Mouse (Mus musculus) heart, embryonic 13.5 days (tissue): ENCODE measurements around the gene Ubp1. TPM values are rescaled to one million over a fixed set of nuclear protein-coding genes. Genes with fewer than 3 reads are reported as not detected.
A peak's percentile ranks its signal among the peaks of the same experiment; 100 is the strongest.

ENCODE experiments used
- ATAC-seq: fragments of 200-750 bp; cut with Nextera tagmentation; 2 replicates; pipeline ENCODE4 v1.8.0; 2017; ENCODE audit warnings: moderate TSS enrichment; ENCODE audit not compliant: insufficient number of reproducible peaks, low FRiP score, low TSS enrichment; ENCODE audit errors: extremely low read depth
- H3K27ac ChIP-seq: fragments of 300-500 bp; sonication (generic); replicated peaks from 2 replicates; pipeline ENCODE4 v1.5.1; 2015; ENCODE audit warnings: moderate library complexity, mild to moderate bottlenecking, inconsistent platforms
- H3K27me3 ChIP-seq: fragments of 300-500 bp; sonication (generic); replicated peaks from 2 replicates; pipeline ENCODE4 v1.6.1; 2015; ENCODE audit warnings: mild to moderate bottlenecking, inconsistent platforms
- H3K36me3 ChIP-seq: fragments of 300-500 bp; sonication (generic); 2 replicates; pipeline ENCODE4 v1.6.1; 2015; ENCODE audit warnings: mild to moderate bottlenecking, inconsistent platforms
- H3K4me1 ChIP-seq: fragments of 300-500 bp; sonication (generic); 2 replicates; pipeline ENCODE4 v1.6.1; 2015; ENCODE audit warnings: inconsistent platforms
- H3K4me2 ChIP-seq: fragments of 300-500 bp; sonication (generic); 2 replicates; pipeline ENCODE4 v1.6.1; 2015; ENCODE audit warnings: inconsistent platforms, mild to moderate bottlenecking, moderate library complexity
- H3K4me3 ChIP-seq: fragments of 300-500 bp; sonication (generic); 2 replicates; pipeline ENCODE4 v1.5.1; 2015; ENCODE audit warnings: moderate library complexity, mild to moderate bottlenecking, inconsistent platforms
- H3K9ac ChIP-seq: fragments of 300-500 bp; sonication (generic); 2 replicates; pipeline ENCODE4 v1.6.1; 2015; ENCODE audit warnings: inconsistent platforms, mild to moderate bottlenecking, moderate library complexity
- H3K9me3 ChIP-seq: fragments of 300-500 bp; sonication (generic); 2 replicates; pipeline ENCODE4 v1.6.1; 2016; ENCODE audit warnings: inconsistent platforms
- WGBS: fragments of 180-500 bp; shearing (Covaris S2); methylation state at CpG from one replicate; pipeline ENCODE4 v1.1.7; 2015; ENCODE audit warnings: mixed read lengths; 5-methylcytosine and 5-hydroxymethylcytosine counted together
- polyA plus RNA-seq: library from polyadenylated mRNA; unstranded; fragments of >200 nt; fragmentation: Nextera tagmentation; extraction: Ambion mirVana; gene quantifications from 2 replicates; pipeline ENCODE4 v1.2.1, GENCODE M21; 2015

The Ubp1 gene
- polyA plus RNA-seq, 1 experiment from 2014 or later, result 21.1 TPM

- no peaks in the 10 kb centered on the region for H3K9me3 ChIP-seq
- no peak for ATAC-seq
- 73% methylated on average over 4 of the region's 4 CpGs for WGBS
- no peak overlapping the region for H3K9ac ChIP-seq
- no peaks in the 10 kb centered on the region for H3K36me3 ChIP-seq
- no peak overlapping the region for H3K4me3 ChIP-seq
- H3K27me3 ChIP-seq, result no peaks in the 10 kb centered on the region
- no peak overlapping the region for H3K27ac ChIP-seq
- no peak overlapping the region for H3K4me2 ChIP-seq
- no peaks in the 10 kb centered on the region for H3K4me1 ChIP-seq
Observed at GRCm38 (mm10) chr9:114016402-114016801, 85.7 kb downstream of the Ubp1 start.

DNA sequence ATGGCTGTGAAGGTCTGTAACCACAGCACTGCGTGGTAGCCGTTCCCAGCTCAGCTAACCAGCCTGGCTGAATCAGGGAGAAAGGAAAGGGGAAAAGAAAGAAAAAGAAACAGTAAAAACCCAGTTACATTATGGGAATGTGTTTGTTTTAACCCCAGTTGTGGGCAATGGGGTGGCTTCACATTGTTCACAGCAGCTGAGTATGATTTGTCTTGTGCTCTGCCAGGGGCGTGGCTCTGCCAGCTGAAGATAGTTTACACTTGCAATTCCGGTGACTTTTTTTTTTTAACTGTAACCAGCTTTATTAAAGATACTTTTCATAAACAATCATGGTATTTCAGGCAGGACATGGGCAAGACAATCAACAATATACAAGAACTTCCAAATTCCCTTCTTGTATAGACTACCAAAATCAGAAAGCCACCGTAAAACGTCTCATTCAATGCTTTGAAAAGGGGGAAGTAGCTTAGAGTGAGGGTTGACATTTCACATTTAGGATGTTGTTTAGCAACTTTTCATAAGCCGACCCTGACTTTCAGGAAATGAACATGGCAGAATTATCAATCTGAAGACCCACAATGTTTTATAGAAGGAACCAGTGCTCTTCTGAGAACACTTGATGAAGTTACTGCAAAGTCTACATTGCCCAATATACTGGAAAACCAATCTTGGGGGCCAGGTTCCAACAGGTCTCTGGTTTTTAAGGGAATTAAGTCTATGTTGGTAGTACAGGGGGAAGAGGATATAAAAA, 88.5 kb downstream of the Ubp1 start:
- 82% methylated on average over 7 of the region's 7 CpGs for WGBS
- Histone ChIP-seq H3K4me3 (no peak overlapping the region), H3K4me1 (no peaks in the 10 kb centered on the region), H3K27ac (no peak overlapping the region), H3K9me3 (no peaks in the 10 kb centered on the region), H3K36me3 (no peaks in the 10 kb centered on the region), H3K27me3 (no peaks in the 10 kb centered on the region; the same call in 1 of the 2 replicates), H3K4me2 (no peak overlapping the region), H3K9ac (no peak overlapping the region)
- no peak for ATAC-seq

- no peaks in the 10 kb centered on the region for H3K36me3 ChIP-seq
- H3K4me2 ChIP-seq, result no peak overlapping the region
- H3K4me1 ChIP-seq, result peaks cover 12% of the 10 kb centered on the region
- H3K9me3 ChIP-seq, result no peaks in the 10 kb centered on the region
- 33% methylated on average over 4 of the region's 4 CpGs for WGBS
- peaks cover 7% of the 10 kb centered on the region for H3K27me3 ChIP-seq
- no peak overlapping the region for H3K27ac ChIP-seq
- no peak overlapping the region for H3K9ac ChIP-seq
- no peak for ATAC-seq
- no peak overlapping the region for H3K4me3 ChIP-seq
Observed at GRCm38 (mm10) chr9:114022141-114022540, 91.4 kb downstream of the Ubp1 start.

GRCm38 (mm10) chr9:114025182-114025581, 94.4 kb downstream of the Ubp1 start:
- H3K4me1 ChIP-seq, result peaks cover 12% of the 10 kb centered on the region
- H3K9me3 ChIP-seq, result no peaks in the 10 kb centered on the region
- H3K4me2 ChIP-seq, result peak overlapping the region; percentile 88
- H3K4me3 ChIP-seq, result no peak overlapping the region
- no peak overlapping the region for H3K27ac ChIP-seq
- ATAC-seq, result no peak
- H3K36me3 ChIP-seq, result no peaks in the 10 kb centered on the region
- peaks cover 7% of the 10 kb centered on the region for H3K27me3 ChIP-seq
- 49% methylated on average over 9 of the region's 9 CpGs for WGBS
- H3K9ac ChIP-seq, result no peak overlapping the region

DNA sequence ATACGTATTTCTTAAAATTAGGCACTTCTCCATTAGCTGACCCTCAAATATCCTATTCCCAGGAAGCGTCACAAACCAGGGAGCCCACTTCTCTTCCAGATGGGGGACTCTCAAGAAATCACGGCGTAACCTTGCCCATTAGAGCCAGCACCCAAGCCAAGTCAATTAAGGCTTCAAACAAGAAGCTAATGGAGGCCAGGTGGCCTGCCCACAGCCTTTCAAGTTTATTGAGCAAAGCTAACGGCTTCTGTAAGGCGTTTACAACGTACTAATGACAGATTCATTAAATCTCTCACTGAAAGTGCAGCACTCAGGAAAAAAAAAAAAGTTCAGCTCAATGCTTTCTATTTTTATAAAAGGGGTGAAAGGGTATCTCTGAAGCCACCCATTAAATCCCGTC, 95.1 kb downstream of the Ubp1 start:
- 19% methylated on average over 8 of the region's 8 CpGs for WGBS
- H3K4me3 ChIP-seq, result peak overlapping the region; percentile 67
- H3K9ac ChIP-seq, result peak overlapping the region; percentile 79
- H3K36me3 ChIP-seq, result no peaks in the 10 kb centered on the region
- H3K27me3 ChIP-seq, result peaks cover 7% of the 10 kb centered on the region
- H3K4me2 ChIP-seq, result peak overlapping the region; percentile 88
- H3K4me1 ChIP-seq, result peaks cover 12% of the 10 kb centered on the region
- H3K9me3 ChIP-seq, result no peaks in the 10 kb centered on the region
- no peak overlapping the region for H3K27ac ChIP-seq
- no peak for ATAC-seq

DNA sequence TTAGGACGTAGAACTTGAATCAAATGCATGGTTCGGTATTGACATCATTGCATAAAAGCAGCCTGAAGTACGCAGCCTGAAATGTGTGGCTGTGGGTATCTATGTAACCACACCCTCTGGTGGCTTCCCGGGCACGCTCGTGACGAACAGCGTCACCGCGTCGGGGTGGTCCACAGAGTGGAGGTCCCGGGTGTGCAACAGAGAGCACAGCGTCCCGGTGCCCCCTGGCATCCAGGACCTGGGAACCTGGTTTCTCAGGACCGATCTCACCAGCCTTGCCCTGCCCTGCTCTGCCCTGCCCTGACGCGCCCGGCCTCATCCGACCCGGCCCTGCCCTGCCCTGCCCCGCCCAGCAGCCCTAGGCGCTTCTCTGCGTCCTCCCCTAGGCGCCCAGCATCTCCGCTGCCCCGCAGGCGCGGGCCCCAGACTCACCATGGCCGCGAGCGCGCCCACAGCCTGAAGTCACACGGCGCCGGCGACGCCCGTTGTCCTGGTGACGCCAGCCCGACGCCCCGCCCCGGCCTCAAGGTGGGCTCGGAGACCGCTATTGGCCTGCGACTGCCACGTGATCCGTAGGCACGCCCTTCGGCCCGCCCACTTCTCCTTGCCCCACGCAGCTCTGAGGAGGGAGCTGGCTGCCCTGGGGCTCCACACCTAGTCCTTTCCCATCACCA, 95.7 kb downstream of the Ubp1 start:
- under 1% methylated on average over 52 of the region's 52 CpGs for WGBS
- H3K9me3 ChIP-seq, result no peaks in the 10 kb centered on the region
- no peak overlapping the region for H3K27ac ChIP-seq
- no peaks in the 10 kb centered on the region for H3K36me3 ChIP-seq
- H3K4me3 ChIP-seq, result peak overlapping the region; percentile 67
- peak overlapping the region; percentile 79 for H3K9ac ChIP-seq
- H3K4me2 ChIP-seq, result peak overlapping the region; percentile 88
- H3K27me3 ChIP-seq, result peaks cover 7% of the 10 kb centered on the region
- ATAC-seq, result peak; percentile 86
- H3K4me1 ChIP-seq, result peaks cover 12% of the 10 kb centered on the region

Other genes with a start within 250 kb of the Ubp1 start
- gene Pdcd6ip, start 222.7 kb upstream of the Ubp1 start, polyA plus RNA-seq, result 57.5 and 59.6 TPM in 2 replicates
- 20.3 and 21.0 TPM in 2 replicates for gene Clasp2, start 189.5 kb upstream of the Ubp1 start, polyA plus RNA-seq
- 1.4 and 2.3 TPM in 2 replicates for gene Fbxl2, start 115.3 kb downstream of the Ubp1 start, polyA plus RNA-seq
- 0.17 and 0.20 TPM in 2 replicates for gene Susd5, start 126.2 kb downstream of the Ubp1 start, polyA plus RNA-seq